Mouse (Mus musculus) testis, postnatal 10 days (tissue): Measurements from ENCODE around the gene Apof.
"Not testable (repeated sequence)": the region's sequence is repeated elsewhere in the genome, so short reads cannot be mapped to it uniquely, and the experiment has no call there.

ENCODE experiments used
- DNase-seq: peaks from one replicate; pipeline ENCODE4 v3.0.0; 2021; ENCODE audit warnings: low spot score

The Apof gene

GRCm38 (mm10) chr10:128258953-128259352 is 9.5 kb upstream of the Apof start:
- DNase-seq = no peak

GRCm38 (mm10) chr10:128259946-128260345 is 8.5 kb upstream of the Apof start:
- no peak for DNase-seq

GRCm38 (mm10) chr10:128260376-128260775 is 8.1 kb upstream of the Apof start:
- not testable (repeated sequence) for DNase-seq

GRCm38 (mm10) chr10:128262300-128262699 is 6.2 kb upstream of the Apof start:
- DNase-seq = no peak

- no peak for DNase-seq
Measured at GRCm38 (mm10) chr10:128263393-128264310, 4.8 kb upstream of the Apof start.

- DNase-seq = no peak
Measured at GRCm38 (mm10) chr10:128269206-128269910, 887 bp downstream of the Apof start.

GRCm38 (mm10) chr10:128270287-128270841 is 1.9 kb downstream of the Apof start, which contains the start of gene Stat2:
Gene Stat2, plus strand, starts transcription at chr10:128270559.
- DNase-seq = peak; percentile 96

- DNase-seq = no peak
Measured at GRCm38 (mm10) chr10:128270866-128271265, 2.4 kb downstream of the Apof start.

GRCm38 (mm10) chr10:128271883-128272282 is 3.4 kb downstream of the Apof start:
- DNase-seq = no peak

GRCm38 (mm10) chr10:128272819-128273439 is 4.5 kb downstream of the Apof start:
- DNase-seq = not testable (repeated sequence)

GRCm38 (mm10) chr10:128275374-128275773 is 6.9 kb downstream of the Apof start:
- DNase-seq = not testable (repeated sequence)

GRCm38 (mm10) chr10:128278158-128278557 is 9.7 kb downstream of the Apof start:
- DNase-seq = no peak

- DNase-seq = no peak
Measured at GRCm38 (mm10) chr10:128280943-128281342, 12.5 kb downstream of the Apof start.

- no peak for DNase-seq
Measured at GRCm38 (mm10) chr10:128281682-128282081, 13.2 kb downstream of the Apof start.

- DNase-seq = no peak
Measured at GRCm38 (mm10) chr10:128282886-128283450, 14.5 kb downstream of the Apof start.

- peak; percentile 86 for DNase-seq
Measured at GRCm38 (mm10) chr10:128283604-128284579, 15.4 kb downstream of the Apof start.

GRCm38 (mm10) chr10:128290594-128290993 is 22.1 kb downstream of the Apof start:
- DNase-seq = not testable (repeated sequence)

GRCm38 (mm10) chr10:128296370-128297090 is 28.1 kb downstream of the Apof start:
- DNase-seq = no peak

- peak; percentile 67 for DNase-seq
Measured at GRCm38 (mm10) chr10:128297221-128297620, 28.8 kb downstream of the Apof start.

GRCm38 (mm10) chr10:128297622-128298021 is 29.2 kb downstream of the Apof start:
- peak; percentile 78 for DNase-seq
